Mouse (Mus musculus): ENCODE measurements around the gene Tdp1.

GRCm38 (mm10) chr12:99938476-99938875, 54.2 kb downstream of the Tdp1 start:
- TF ChIP-seq CTCF (IDR thresholded peaks at IDR 0.05): no peak
- TF ChIP-seq EP300 (IDR thresholded peaks at IDR 0.05): no peak; the same call in 1 of the 2 replicates
